ENCODE assay signal across 15 mouse cellular contexts in the genomic region with DNA sequence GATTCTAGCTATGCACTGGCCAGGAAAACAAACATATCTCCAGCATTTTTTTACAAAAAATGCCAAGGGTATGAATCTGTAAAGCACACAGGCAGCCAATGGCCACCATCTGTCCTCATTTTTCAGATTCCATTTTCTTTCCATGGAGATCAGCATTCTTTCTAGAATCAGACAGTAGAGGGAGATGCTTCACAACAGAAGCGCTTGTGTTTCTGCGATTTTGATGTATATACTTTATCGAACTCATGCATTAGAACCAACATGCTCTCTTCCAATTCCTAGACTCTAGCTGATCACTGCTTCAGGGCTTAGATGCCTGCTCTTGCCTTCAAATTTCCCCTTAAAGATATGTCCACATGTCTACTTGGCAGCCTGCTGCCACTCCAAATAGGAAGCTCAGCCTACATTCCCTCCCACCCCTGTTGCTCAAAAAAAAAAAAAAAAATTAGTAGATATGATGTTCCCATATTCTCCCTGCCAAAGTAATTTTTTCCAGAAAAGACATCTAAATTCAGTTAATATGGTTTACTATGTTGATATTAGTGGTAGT. TPM values are rescaled to one million over a fixed set of nuclear protein-coding genes. Genes with fewer than 3 reads are reported as not detected.
DNase-seq lines count a peak whose midpoint lies in the region; ATAC-seq and TF ChIP-seq lines count a peak whose summit lies in the region.
"Had no signal": no experiment of that assay in that cellular context is flagged by ENCODE, and none has a peak within 500 bp of the region (broad histone marks: within the 10 kb centered on the region; RNA-seq: fewer than 3 reads in every experiment).

No protein-coding gene starts in this region.

- peak overlapping the region; percentile 83; the same call in 1 of the 2 replicates for H3K27ac ChIP-seq in heart, embryonic 15.5 days
- H3K27ac ChIP-seq: embryonic facial prominence, embryonic 12.5 days; liver, embryonic 14.5 days had no signal

- intact Hi-C loops in heart, postnatal 14 days (cut with DNase I) = no loop called here
- intact Hi-C loops in left cerebral cortex, postnatal 25 days (cut with DNase I) = no loop called here

- no peaks in the 10 kb centered on the region for H3K9me3 ChIP-seq in heart, embryonic 15.5 days (replicated peaks)
- H3K9me3 ChIP-seq: embryonic facial prominence, embryonic 12.5 days; heart, embryonic 13.5 days had no signal

- H3K27me3 ChIP-seq in heart, embryonic 15.5 days = no peaks in the 10 kb centered on the region
- H3K27me3 ChIP-seq: embryonic facial prominence, embryonic 12.5 days; heart, embryonic 13.5 days had no signal

- 77% methylated on average over 3 of the region's 3 CpGs for WGBS in heart, embryonic 15.5 days

- peaks cover 17% of the 10 kb centered on the region for H3K4me1 ChIP-seq in heart, embryonic 15.5 days (replicated peaks)
- H3K4me1 ChIP-seq: embryonic facial prominence, embryonic 12.5 days had no signal

- no peak overlapping the region for H3K4me2 ChIP-seq in heart, embryonic 15.5 days
- H3K4me2 ChIP-seq: embryonic facial prominence, embryonic 12.5 days; heart, embryonic 13.5 days had no signal

- H3K4me3 ChIP-seq in heart, embryonic 15.5 days = no peak overlapping the region
- H3K4me3 ChIP-seq: embryonic facial prominence, embryonic 12.5 days; heart, embryonic 13.5 days had no signal

- no peak for TF ChIP-seq POLR2A in brain, embryonic 14.5 days (IDR thresholded peaks at IDR 0.05; ENCODE audit: borderline replicate concordance, extremely low read depth, insufficient read depth, insufficient read length, poor library complexity, severe bottlenecking)

- H3K9ac ChIP-seq in heart, embryonic 15.5 days = no peak overlapping the region
- H3K9ac ChIP-seq: embryonic facial prominence, embryonic 12.5 days; heart, embryonic 13.5 days; liver, embryonic 14.5 days had no signal

- no peak for ATAC-seq in heart, embryonic 15.5 days (replicated peaks; ENCODE audit: insufficient number of reproducible peaks, insufficient read depth, low FRiP score, low read depth)
- ATAC-seq: inflammation-experienced regulatory T-cells, adult 6 months had no signal

- no peaks in the 10 kb centered on the region for H3K36me3 ChIP-seq in heart, embryonic 15.5 days
- H3K36me3 ChIP-seq: embryonic facial prominence, embryonic 12.5 days; heart, embryonic 13.5 days had no signal

- no peak for DNase-seq in heart, postnatal 14 days
- DNase-seq in left cerebral cortex, postnatal 25 days (ENCODE audit: low spot score in 2 of 2) = peak; percentile 11 to 47
- DNase-seq in left cerebral cortex, adult 11 months (ENCODE audit: low spot score) = no peak
- DNase-seq in brain, embryonic 14.5 days (ENCODE audit: low read depth) = peak; percentile 50
- peak; percentile 30 to 39 for DNase-seq in cerebellum, postnatal 25 days
- DNase-seq in ovary, postnatal 36 days (ENCODE audit: low spot score) = no peak
- DNase-seq: gastrocnemius, postnatal 14 days; kidney, postnatal 14 days; thymus, postnatal 25 days had no signal

- no peak for TF ChIP-seq CTCF in brain, embryonic 14.5 days (IDR thresholded peaks at IDR 0.05; ENCODE audit: borderline replicate concordance, extremely low read depth, insufficient read depth, insufficient read length)

RNA-seq across cellular contexts. Expression of a gene that starts 20.4 kb away (rescaled TPM):
- 0.48 and 0.81 TPM in 2 replicates for polyA plus RNA-seq in heart, embryonic 15.5 days (2015; fragmentation: Nextera tagmentation; extraction: Ambion mirVana)
- under 1 TPM; 0.12 to 0.37 TPM for total RNA-seq in heart, postnatal 14 days (2021)
- under 1 TPM in 1 of 2 experiments, not detected in 1; 0.14 TPM for total RNA-seq in left cerebral cortex, postnatal 25 days (2021)
- polyA plus RNA-seq in brain, embryonic 14.5 days (2012; rRNA removed) = 0.11 and 0.15 TPM in 2 replicates
- polyA plus RNA-seq: forebrain, embryonic 11.5 days had no signal

Comparison
In these comparisons a context has a peak if more than half of its experiments do, and no peak if none do; other contexts are left out.
1. DNase-seq: peak in left cerebral cortex, postnatal 25 days (2 of 2), brain, embryonic 14.5 days (single experiment) and cerebellum, postnatal 25 days (2 of 2); none in heart, postnatal 14 days (0 of 2), left cerebral cortex, adult 11 months (single experiment) and ovary, postnatal 36 days (single experiment).